Mouse (Mus musculus) kidney, embryonic 14.5 days (tissue): ENCODE measurements around the gene Lrwd1. TPM values are rescaled to one million over a fixed set of nuclear protein-coding genes. Genes with fewer than 3 reads are reported as not detected.
"Not testable (repeated sequence)": the region's sequence is repeated elsewhere in the genome, so short reads cannot be mapped to it uniquely, and the experiment has no call there.

Experiments used
- ATAC-seq: fragments of 200-750 bp; cut with Nextera tagmentation; 2 replicates; pipeline ENCODE4 v1.8.0; 2017; ENCODE audit warnings: moderate number of reproducible peaks, mild to moderate bottlenecking, moderate TSS enrichment, moderate library complexity; ENCODE audit not compliant: low FRiP score, low TSS enrichment
- H3K27ac ChIP-seq: fragments of 300-500 bp; sonication (generic); 2 replicates; pipeline ENCODE4 v1.5.1; 2014; ENCODE audit warnings: low read depth, mild to moderate bottlenecking, low read length, moderate library complexity, mixed read lengths
- H3K27me3 ChIP-seq: fragments of 300-500 bp; sonication (generic); 2 replicates; pipeline ENCODE4 v1.6.1; 2014; ENCODE audit warnings: mild to moderate bottlenecking, low read length; ENCODE audit not compliant: control insufficient read depth, insufficient read depth
- H3K36me3 ChIP-seq: fragments of 300-500 bp; sonication (generic); 2 replicates; pipeline ENCODE4 v1.6.1; 2014; ENCODE audit warnings: low read length, mixed read lengths; ENCODE audit not compliant: control insufficient read depth, insufficient read depth
- H3K4me1 ChIP-seq: fragments of 300-500 bp; sonication (generic); 2 replicates; pipeline ENCODE4 v1.6.1; 2014; ENCODE audit warnings: low read length, mixed read lengths; ENCODE audit not compliant: control insufficient read depth, insufficient read depth
- H3K4me2 ChIP-seq: fragments of 300-500 bp; sonication (generic); replicated peaks from 2 replicates; pipeline ENCODE4 v1.6.1; 2014; ENCODE audit warnings: low read depth, mild to moderate bottlenecking, low read length
- H3K4me3 ChIP-seq: fragments of 300-500 bp; sonication (generic); 2 replicates; pipeline ENCODE4 v1.5.1; 2014; ENCODE audit warnings: mild to moderate bottlenecking, low read length
- H3K9ac ChIP-seq: fragments of 300-500 bp; sonication (generic); 2 replicates; pipeline ENCODE4 v1.6.1; 2014; ENCODE audit warnings: low read depth, mild to moderate bottlenecking, low read length, moderate library complexity
- H3K9me3 ChIP-seq: fragments of 300-500 bp; sonication (generic); 2 replicates; pipeline ENCODE4 v1.6.1; 2016; ENCODE audit warnings: low read length; ENCODE audit not compliant: control insufficient read depth
- WGBS: fragments of 180-500 bp; shearing (Covaris S2); extraction: QIAGEN DNeasy Blood & Tissue Kit; methylation state at CpG from one replicate; pipeline ENCODE4 v1.1.7; 2014; 5-methylcytosine and 5-hydroxymethylcytosine counted together
- polyA plus RNA-seq: library from polyadenylated mRNA; unstranded; fragments of >200 nt; fragmentation: Nextera tagmentation; extraction: Ambion mirVana; gene quantifications from 2 replicates; pipeline ENCODE4 v1.2.1, GENCODE M21; 2014

The Lrwd1 gene
- polyA plus RNA-seq, 1 experiment from 2014 or later = 40.0 TPM

- Histone ChIP-seq H3K36me3 (no peaks in the 10 kb centered on the region), H3K27me3 (no peaks in the 10 kb centered on the region), H3K9me3 (no peaks in the 10 kb centered on the region), H3K9ac (no peak overlapping the region), H3K4me2 (no peak overlapping the region), H3K4me3 (no peak overlapping the region), H3K27ac (no peak overlapping the region), H3K4me1 (no peaks in the 10 kb centered on the region)
- no peak for ATAC-seq
- WGBS = 79% methylated on average over 5 of the region's 5 CpGs
Observed at GRCm38 (mm10) chr5:136155399-136155798, 19.5 kb upstream of the Lrwd1 start.

- Histone ChIP-seq H3K4me2 (no peak overlapping the region), H3K27ac (no peak overlapping the region), H3K9me3 (no peaks in the 10 kb centered on the region), H3K9ac (no peak overlapping the region), H3K27me3 (no peaks in the 10 kb centered on the region), H3K36me3 (no peaks in the 10 kb centered on the region), H3K4me3 (no peak overlapping the region), H3K4me1 (no peaks in the 10 kb centered on the region)
- whole genome bisulfite sequencing = 63% methylated on average over 8 of the region's 8 CpGs
- no peak for ATAC-seq
Observed at GRCm38 (mm10) chr5:136152365-136152764, 16.5 kb upstream of the Lrwd1 start.

- H3K9me3 ChIP-seq, ATAC-seq, H3K36me3 ChIP-seq, H3K27me3 ChIP-seq, H3K4me2 ChIP-seq, H3K4me1 ChIP-seq, H3K9ac ChIP-seq, H3K27ac ChIP-seq, H3K4me3 ChIP-seq: not testable (repeated sequence)
- 66% methylated on average over 5 of the region's 5 CpGs for WGBS
Observed at GRCm38 (mm10) chr5:136149134-136149576, 13.3 kb upstream of the Lrwd1 start.

GRCm38 (mm10) chr5:136147704-136148103 lies 11.8 kb upstream of the Lrwd1 start:
- no peak for ATAC-seq

GRCm38 (mm10) chr5:136146936-136147335 lies 11.1 kb upstream of the Lrwd1 start:
- WGBS = 100% methylated on average over 1 of the region's 1 CpGs
- Histone ChIP-seq H3K9me3 (0 out of 2 replicates have a peak, but pooled peaks cover 4% of the 10 kb centered on the region), H3K27me3 (no peaks in the 10 kb centered on the region), H3K4me2 (no peak overlapping the region), H3K4me3 (no peak overlapping the region), H3K9ac (no peak overlapping the region), H3K27ac (no peak overlapping the region), H3K36me3 (peaks cover 1% of the 10 kb centered on the region; the same call in 1 of the 2 replicates), H3K4me1 (no peaks in the 10 kb centered on the region)
- no peak for ATAC-seq

More at GRCm38 (mm10) chr5:136147704-136148103, 11.8 kb upstream of the Lrwd1 start:
- Histone ChIP-seq H3K4me1 (no peaks in the 10 kb centered on the region), H3K27me3 (no peaks in the 10 kb centered on the region), H3K9me3 (0 out of 2 replicates have a peak, but pooled peaks cover 4% of the 10 kb centered on the region), H3K27ac (no peak overlapping the region), H3K4me3 (no peak overlapping the region), H3K9ac (no peak overlapping the region), H3K36me3 (no peaks in the 10 kb centered on the region), H3K4me2 (no peak overlapping the region)
- 77% methylated on average over 8 of the region's 8 CpGs for WGBS

GRCm38 (mm10) chr5:136144606-136145430 lies 8.9 kb upstream of the Lrwd1 start:
- WGBS = 39% methylated on average over 12 of the region's 12 CpGs
- no peaks in the 10 kb centered on the region for H3K4me1 ChIP-seq
- no peak overlapping the region for H3K9ac ChIP-seq
- 0 out of 2 replicates have a peak, but pooled peaks cover 4% of the 10 kb centered on the region for H3K9me3 ChIP-seq
- no peak overlapping the region for H3K27ac ChIP-seq
- H3K27me3 ChIP-seq = no peaks in the 10 kb centered on the region
- no peak overlapping the region for H3K4me3 ChIP-seq
- no peak overlapping the region for H3K4me2 ChIP-seq
- peaks cover 22% of the 10 kb centered on the region for H3K36me3 ChIP-seq
- no peak for ATAC-seq

GRCm38 (mm10) chr5:136143161-136143755 lies 7.4 kb upstream of the Lrwd1 start:
- H3K4me3 ChIP-seq = no peak overlapping the region
- ATAC-seq = no peak
- H3K27me3 ChIP-seq = no peaks in the 10 kb centered on the region
- no peaks in the 10 kb centered on the region for H3K4me1 ChIP-seq
- no peak overlapping the region for H3K4me2 ChIP-seq
- WGBS = 89% methylated on average over 6 of the region's 6 CpGs
- H3K27ac ChIP-seq = no peak overlapping the region
- H3K36me3 ChIP-seq = peaks cover 34% of the 10 kb centered on the region
- 0 out of 2 replicates have a peak, but pooled peaks cover 4% of the 10 kb centered on the region for H3K9me3 ChIP-seq
- no peak overlapping the region for H3K9ac ChIP-seq

GRCm38 (mm10) chr5:136142746-136143145 lies 6.9 kb upstream of the Lrwd1 start:
- 0 out of 2 replicates have a peak, but pooled peaks cover 4% of the 10 kb centered on the region for H3K9me3 ChIP-seq
- ATAC-seq = no peak
- no peaks in the 10 kb centered on the region for H3K27me3 ChIP-seq
- H3K36me3 ChIP-seq = peaks cover 36% of the 10 kb centered on the region
- H3K9ac ChIP-seq = no peak overlapping the region
- H3K4me3 ChIP-seq = no peak overlapping the region
- 90% methylated on average over 5 of the region's 5 CpGs for WGBS
- no peak overlapping the region for H3K4me2 ChIP-seq
- no peak overlapping the region for H3K27ac ChIP-seq
- no peaks in the 10 kb centered on the region for H3K4me1 ChIP-seq

- Histone ChIP-seq H3K4me2 (no peak overlapping the region), H3K9ac (no peak overlapping the region), H3K36me3 (peaks cover 36% of the 10 kb centered on the region), H3K4me3 (no peak overlapping the region), H3K9me3 (0 out of 2 replicates have a peak, but pooled peaks cover 4% of the 10 kb centered on the region), H3K27me3 (no peaks in the 10 kb centered on the region), H3K27ac (no peak overlapping the region), H3K4me1 (no peaks in the 10 kb centered on the region; the same call in 1 of the 2 replicates)
- 96% methylated on average over 10 of the region's 10 CpGs for WGBS
- ATAC-seq = no peak
Observed at GRCm38 (mm10) chr5:136140057-136140482, 4.2 kb upstream of the Lrwd1 start.
